Mouse (Mus musculus) CH12.LX (cell line): Measurements from ENCODE around the gene AW011738.

Experiments used
- CHD1 ChIP-seq: IDR thresholded peaks from 2 replicates; pipeline ENCODE4 v1.6.1; 2012; ENCODE audit warnings: low read depth, low read length, improper control_type of control experiment, inconsistent platforms
- CTCF ChIP-seq, 2 experiments: IDR thresholded peaks in 1 of 2; conservative IDR thresholded peaks in 1 of 2; 2 replicates each; pipeline ENCODE4 v1.5.1; 2011 to 2012; ENCODE audit warnings: low read depth in 2 of 2, low read length in 2 of 2, improper control_type of control experiment in 1 of 2, inconsistent platforms in 1 of 2, mild to moderate bottlenecking in 1 of 2, moderate library complexity in 1 of 2
- ELF1 ChIP-seq: IDR thresholded peaks from 2 replicates; pipeline ENCODE4 v1.6.1; 2014; ENCODE audit warnings: low read depth, mild to moderate bottlenecking, inconsistent platforms, low read length, improper control_type of control experiment
- EP300 ChIP-seq: IDR thresholded peaks from 2 replicates; pipeline ENCODE4 v1.6.1; 2011; ENCODE audit warnings: low read length, improper control_type of control experiment
- GABPA ChIP-seq: IDR thresholded peaks from 2 replicates; pipeline ENCODE4 v1.6.1; 2012; ENCODE audit warnings: low read depth, low read length, improper control_type of control experiment, inconsistent platforms; ENCODE audit not compliant: insufficient replicate concordance
- KAT2A ChIP-seq: IDR thresholded peaks from 2 replicates; pipeline ENCODE4 v1.6.1; 2012; ENCODE audit warnings: low read length, improper control_type of control experiment, inconsistent platforms; ENCODE audit not compliant: insufficient replicate concordance
- MAFK ChIP-seq: IDR thresholded peaks from 2 replicates; pipeline ENCODE4 v1.6.1; 2011; ENCODE audit warnings: low read length, improper control_type of control experiment; ENCODE audit not compliant: insufficient replicate concordance
- POLR2A ChIP-seq: IDR thresholded peaks from 2 replicates; pipeline ENCODE4 v1.6.1; 2011; ENCODE audit warnings: low read depth, mild to moderate bottlenecking, improper control_type of control experiment, low read length
- RCOR1 ChIP-seq: conservative IDR thresholded peaks from 2 replicates; pipeline ENCODE4 v1.6.1; 2012; ENCODE audit warnings: low read depth, mild to moderate bottlenecking, inconsistent platforms, low read length, improper control_type of control experiment
- ZC3H11A ChIP-seq: IDR thresholded peaks from 2 replicates; pipeline ENCODE4 v1.6.1; 2012; ENCODE audit warnings: low read depth, mild to moderate bottlenecking, inconsistent platforms, low read length, improper control_type of control experiment

- no peak for TF ChIP-seq CTCF (conservative IDR thresholded peaks at IDR 0.05 in 1 of 2, IDR thresholded peaks at IDR 0.05 in 1 of 2; ENCODE audit: low read depth in 2 of 2, low read length in 2 of 2)
- no peak for TF ChIP-seq CHD1
- no peak for TF ChIP-seq KAT2A
- no peak for TF ChIP-seq POLR2A
- no peak for TF ChIP-seq EP300
- TF ChIP-seq MAFK = no peak
- no peak for TF ChIP-seq GABPA
- no peak for TF ChIP-seq ZC3H11A
- TF ChIP-seq RCOR1 = no peak
- TF ChIP-seq ELF1 = no peak
Observed at GRCm38 (mm10) chr4:156168611-156169010, 34.5 kb upstream of the AW011738 start.
